ENCODE assay signal across 21 mouse cellular contexts in genomic region chr9:118515476-118515875, GRCm38 (mm10). TPM values are rescaled to one million over a fixed set of nuclear protein-coding genes. Genes with fewer than 3 reads are reported as not detected.
"Had no signal": no experiment of that assay in that cellular context is flagged by ENCODE, and none has a peak within 500 bp of the region (broad histone marks: within the 10 kb centered on the region; RNA-seq: fewer than 3 reads in every experiment).

No protein-coding gene starts in this region.

- ATAC-seq: liver, postnatal 0 days; midbrain, embryonic 16.5 days had no signal

- DNase-seq: kidney, postnatal 36 days; layer of hippocampus, adult 9-11 months; layer of hippocampus, postnatal 36 days; liver; liver, embryonic 13.5 days; liver, postnatal 0 days; lung, postnatal 14 days; retina, postnatal 1 day; right cerebral cortex, postnatal 4 days; spleen, adult 18-20 months; thymus, adult 2 months; thymus, postnatal 25 days had no signal

- H3K4me2 ChIP-seq: limb, embryonic 12.5 days; liver, embryonic 13.5 days; lung, embryonic 15.5 days; midbrain, embryonic 12.5 days; neural tube, embryonic 13.5 days had no signal

- H3K27ac ChIP-seq: kidney, postnatal 0 days; limb, embryonic 12.5 days; liver, embryonic 13.5 days; lung, embryonic 15.5 days; macrophage; midbrain, embryonic 12.5 days; neural tube, embryonic 13.5 days had no signal

- H3K27me3 ChIP-seq: limb, embryonic 12.5 days; liver, embryonic 13.5 days; lung, embryonic 15.5 days; megakaryocyte, embryonic 14.5 days; midbrain, embryonic 12.5 days; neural tube, embryonic 13.5 days had no signal

- H3K9ac ChIP-seq: limb, embryonic 12.5 days; liver, embryonic 13.5 days; liver, postnatal 0 days; lung, embryonic 15.5 days; midbrain, embryonic 12.5 days; neural tube, embryonic 13.5 days had no signal

- H3K9me3 ChIP-seq: limb, embryonic 12.5 days; liver, embryonic 13.5 days; lung, embryonic 15.5 days; midbrain, embryonic 12.5 days; neural tube, embryonic 13.5 days had no signal

- H3K4me3 ChIP-seq: limb, embryonic 12.5 days; liver, embryonic 13.5 days; lung, embryonic 15.5 days; megakaryocyte, embryonic 14.5 days; midbrain, embryonic 12.5 days; neural tube, embryonic 13.5 days had no signal

RNA-seq across cellular contexts. Expression of gene Eomes, which starts 37.5 kb away (rescaled TPM):
- polyA plus RNA-seq: kidney, postnatal 0 days; liver, embryonic 13.5 days; liver, postnatal 0 days; lung, embryonic 15.5 days; macrophage; stomach, embryonic 14.5 days had no signal
